Mouse (Mus musculus): ENCODE results near the gene Il27ra. TPM values are rescaled to one million over a fixed set of nuclear protein-coding genes. Genes with fewer than 3 reads are reported as not detected.
A peak's percentile ranks its signal among the peaks of the same experiment; 100 is the strongest.
"Not testable (repeated sequence)": the region's sequence is repeated elsewhere in the genome, so short reads cannot be mapped to it uniquely, and the experiment has no call there.

Il27ra gene
- polyA plus RNA-seq, 1 experiment from 2014 or later, result 3.5 TPM

GRCm38 (mm10) chr8:84008362-84008761 is 34.0 kb downstream of the Il27ra start:
- Histone ChIP-seq H3K27me3 (ENCODE audit: control insufficient read depth, insufficient read depth, low read length) (peaks cover 38% of the 10 kb centered on the region), H3K9ac (ENCODE audit: low read depth, low read length) (no peak overlapping the region), H3K4me1 (ENCODE audit: control insufficient read depth, insufficient read depth, low read length) (peaks cover 23% of the 10 kb centered on the region), H3K36me3 (ENCODE audit: control insufficient read depth, insufficient read depth, low read length) (no peaks in the 10 kb centered on the region), H3K9me3 (replicated peaks; ENCODE audit: control insufficient read depth, low read length) (no peaks in the 10 kb centered on the region), H3K4me3 (ENCODE audit: low read depth, low read length) (no peak overlapping the region), H3K4me2 (no peak overlapping the region), H3K27ac (ENCODE audit: low read depth, low read length) (no peak overlapping the region)
- no peak for ATAC-seq (replicated peaks; ENCODE audit: insufficient number of reproducible peaks, low FRiP score, low TSS enrichment)
- WGBS (ENCODE audit: insufficient replicate concordance), result 29% methylated on average over 7 of the region's 7 CpGs

- H3K27ac ChIP-seq (ENCODE audit: low read depth, low read length); H3K36me3 ChIP-seq (ENCODE audit: control insufficient read depth, insufficient read depth, low read length); H3K4me3 ChIP-seq (ENCODE audit: low read depth, low read length); H3K4me2 ChIP-seq; ATAC-seq (replicated peaks; ENCODE audit: insufficient number of reproducible peaks, low FRiP score, low TSS enrichment); H3K9ac ChIP-seq (ENCODE audit: low read depth, low read length); H3K9me3 ChIP-seq (replicated peaks; ENCODE audit: control insufficient read depth, low read length): not testable (repeated sequence)
- WGBS (ENCODE audit: insufficient replicate concordance), result 89% methylated on average over 7 of the region's 7 CpGs
- H3K27me3 ChIP-seq (ENCODE audit: control insufficient read depth, insufficient read depth, low read length), result peaks cover 16% of the 10 kb centered on the region
- peaks cover 10% of the 10 kb centered on the region for H3K4me1 ChIP-seq (ENCODE audit: control insufficient read depth, insufficient read depth, low read length)
Observed at GRCm38 (mm10) chr8:84005502-84005901, 36.9 kb downstream of the Il27ra start.

- H3K9me3 ChIP-seq (replicated peaks; ENCODE audit: control insufficient read depth, low read length), result no peaks in the 10 kb centered on the region
- H3K9ac ChIP-seq (ENCODE audit: low read depth, low read length), result peak overlapping the region; percentile 81
- H3K27me3 ChIP-seq (ENCODE audit: control insufficient read depth, insufficient read depth, low read length), result peaks cover 10% of the 10 kb centered on the region
- 2% methylated on average over 30 of the region's 30 CpGs for WGBS (ENCODE audit: insufficient replicate concordance)
- peak overlapping the region; percentile 89 for H3K4me2 ChIP-seq
- peak overlapping the region; percentile 66 for H3K4me3 ChIP-seq (ENCODE audit: low read depth, low read length)
- peak overlapping the region; percentile 72 for H3K27ac ChIP-seq (ENCODE audit: low read depth, low read length)
- peaks cover 10% of the 10 kb centered on the region for H3K4me1 ChIP-seq (ENCODE audit: control insufficient read depth, insufficient read depth, low read length)
- ATAC-seq (replicated peaks; ENCODE audit: insufficient number of reproducible peaks, low FRiP score, low TSS enrichment), result peak; percentile 77
- H3K36me3 ChIP-seq (ENCODE audit: control insufficient read depth, insufficient read depth, low read length), result no peaks in the 10 kb centered on the region
Observed at GRCm38 (mm10) chr8:84004533-84005201, 37.7 kb downstream of the Il27ra start.

GRCm38 (mm10) chr8:84003612-84004246 is 38.7 kb downstream of the Il27ra start:
- no peaks in the 10 kb centered on the region for H3K36me3 ChIP-seq (ENCODE audit: control insufficient read depth, insufficient read depth, low read length)
- no peak for ATAC-seq (replicated peaks; ENCODE audit: insufficient number of reproducible peaks, low FRiP score, low TSS enrichment)
- 78% methylated on average over 6 of the region's 6 CpGs for WGBS (ENCODE audit: insufficient replicate concordance)
- no peaks in the 10 kb centered on the region for H3K9me3 ChIP-seq (replicated peaks; ENCODE audit: control insufficient read depth, low read length)
- peaks cover 10% of the 10 kb centered on the region for H3K27me3 ChIP-seq (ENCODE audit: control insufficient read depth, insufficient read depth, low read length)
- H3K4me2 ChIP-seq, result peak overlapping the region; percentile 89
- H3K4me1 ChIP-seq (ENCODE audit: control insufficient read depth, insufficient read depth, low read length), result peaks cover 20% of the 10 kb centered on the region
- no peak overlapping the region for H3K27ac ChIP-seq (ENCODE audit: low read depth, low read length)
- H3K9ac ChIP-seq (ENCODE audit: low read depth, low read length), result peak overlapping the region; percentile 81
- H3K4me3 ChIP-seq (ENCODE audit: low read depth, low read length), result peak overlapping the region; percentile 66

- Histone ChIP-seq H3K9me3 (replicated peaks; ENCODE audit: control insufficient read depth, low read length) (no peaks in the 10 kb centered on the region), H3K9ac (ENCODE audit: low read depth, low read length) (no peak overlapping the region), H3K27me3 (ENCODE audit: control insufficient read depth, insufficient read depth, low read length) (peaks cover 10% of the 10 kb centered on the region), H3K36me3 (ENCODE audit: control insufficient read depth, insufficient read depth, low read length) (no peaks in the 10 kb centered on the region), H3K4me2 (no peak overlapping the region), H3K4me1 (ENCODE audit: control insufficient read depth, insufficient read depth, low read length) (peaks cover 21% of the 10 kb centered on the region), H3K27ac (ENCODE audit: low read depth, low read length) (no peak overlapping the region), H3K4me3 (ENCODE audit: low read depth, low read length) (no peak overlapping the region)
- no peak for ATAC-seq (replicated peaks; ENCODE audit: insufficient number of reproducible peaks, low FRiP score, low TSS enrichment)
- WGBS (ENCODE audit: insufficient replicate concordance), result 66% methylated on average over 12 of the region's 12 CpGs
Observed at GRCm38 (mm10) chr8:84002957-84003611, 39.3 kb downstream of the Il27ra start.

GRCm38 (mm10) chr8:84001281-84002000 is 40.9 kb downstream of the Il27ra start, which contains the start of gene 1700067K01Rik:
Gene 1700067K01Rik (plus strand): TSS chr8:84001502.
- peak within 1 kb of the TSS; percentile 15 for H3K4me3 ChIP-seq (ENCODE audit: low read depth, low read length)
- ATAC-seq (replicated peaks; ENCODE audit: insufficient number of reproducible peaks, low FRiP score, low TSS enrichment), result no peak
- no peak within 1 kb of the TSS for H3K27ac ChIP-seq (ENCODE audit: low read depth, low read length)
- H3K4me1 ChIP-seq (ENCODE audit: control insufficient read depth, insufficient read depth, low read length), result peaks cover 21% of the 10 kb centered on the region
- WGBS (ENCODE audit: insufficient replicate concordance), result 32% methylated on average over 58 of the region's 61 CpGs
- H3K4me2 ChIP-seq, result peak within 1 kb of the TSS; percentile 47
- 0 out of 2 replicates have a peak within 1 kb of the TSS, but pooled peaks have one; percentile 24 for H3K9ac ChIP-seq (ENCODE audit: low read depth, low read length)
- H3K27me3 ChIP-seq (ENCODE audit: control insufficient read depth, insufficient read depth, low read length), result peaks cover 10% of the 10 kb centered on the region
- no peaks in the 10 kb centered on the region for H3K36me3 ChIP-seq (ENCODE audit: control insufficient read depth, insufficient read depth, low read length)
- H3K9me3 ChIP-seq (replicated peaks; ENCODE audit: control insufficient read depth, low read length), result no peaks in the 10 kb centered on the region

GRCm38 (mm10) chr8:83999825-84000224 is 42.6 kb downstream of the Il27ra start:
- H3K4me1 ChIP-seq (ENCODE audit: control insufficient read depth, insufficient read depth, low read length), result peaks cover 27% of the 10 kb centered on the region
- no peak overlapping the region; the same call in 1 of the 2 replicates for H3K4me2 ChIP-seq
- H3K9ac ChIP-seq (ENCODE audit: low read depth, low read length), result no peak overlapping the region
- no peak overlapping the region for H3K27ac ChIP-seq (ENCODE audit: low read depth, low read length)
- 91% methylated on average over 2 of the region's 2 CpGs for WGBS (ENCODE audit: insufficient replicate concordance)
- H3K36me3 ChIP-seq (ENCODE audit: control insufficient read depth, insufficient read depth, low read length), result peaks cover 4% of the 10 kb centered on the region
- no peak for ATAC-seq (replicated peaks; ENCODE audit: insufficient number of reproducible peaks, low FRiP score, low TSS enrichment)
- H3K4me3 ChIP-seq (ENCODE audit: low read depth, low read length), result 0 out of 2 replicates have a peak overlapping the region, but pooled peaks have one; percentile 3
- H3K9me3 ChIP-seq (replicated peaks; ENCODE audit: control insufficient read depth, low read length), result no peaks in the 10 kb centered on the region
- peaks cover 10% of the 10 kb centered on the region for H3K27me3 ChIP-seq (ENCODE audit: control insufficient read depth, insufficient read depth, low read length)

- no peak overlapping the region for H3K27ac ChIP-seq (ENCODE audit: low read depth, low read length)
- no peak for ATAC-seq (replicated peaks; ENCODE audit: insufficient number of reproducible peaks, low FRiP score, low TSS enrichment)
- H3K4me2 ChIP-seq, result peak overlapping the region; percentile 93
- peak overlapping the region; percentile 82 for H3K9ac ChIP-seq (ENCODE audit: low read depth, low read length)
- peaks cover 25% of the 10 kb centered on the region for H3K4me1 ChIP-seq (ENCODE audit: control insufficient read depth, insufficient read depth, low read length)
- peak overlapping the region; percentile 77 for H3K4me3 ChIP-seq (ENCODE audit: low read depth, low read length)
- 71% methylated on average over 16 of the region's 16 CpGs for WGBS (ENCODE audit: insufficient replicate concordance)
- peaks cover 10% of the 10 kb centered on the region for H3K27me3 ChIP-seq (ENCODE audit: control insufficient read depth, insufficient read depth, low read length)
- H3K9me3 ChIP-seq (replicated peaks; ENCODE audit: control insufficient read depth, low read length), result no peaks in the 10 kb centered on the region
- peaks cover 5% of the 10 kb centered on the region for H3K36me3 ChIP-seq (ENCODE audit: control insufficient read depth, insufficient read depth, low read length)
Observed at GRCm38 (mm10) chr8:83999057-83999705, 43.2 kb downstream of the Il27ra start.

All from heart, embryonic 11.5 days (tissue).